Mouse (Mus musculus): ENCODE measurements around the gene Mustn1. TPM values are rescaled to one million over a fixed set of nuclear protein-coding genes. Genes with fewer than 3 reads are reported as not detected.

Gene Mustn1
- polyA plus RNA-seq, 2 experiments from 2014 or later: 0.26 to 1.0 TPM

GRCm38 (mm10) chr14:30880251-30880650, 1.3 kb downstream of the Mustn1 start:
- no peak for ATAC-seq

- ATAC-seq: no peak
These were observed 2.1 kb downstream of the Mustn1 start for GRCm38 (mm10) chr14:30880811-30881717.

DNA sequence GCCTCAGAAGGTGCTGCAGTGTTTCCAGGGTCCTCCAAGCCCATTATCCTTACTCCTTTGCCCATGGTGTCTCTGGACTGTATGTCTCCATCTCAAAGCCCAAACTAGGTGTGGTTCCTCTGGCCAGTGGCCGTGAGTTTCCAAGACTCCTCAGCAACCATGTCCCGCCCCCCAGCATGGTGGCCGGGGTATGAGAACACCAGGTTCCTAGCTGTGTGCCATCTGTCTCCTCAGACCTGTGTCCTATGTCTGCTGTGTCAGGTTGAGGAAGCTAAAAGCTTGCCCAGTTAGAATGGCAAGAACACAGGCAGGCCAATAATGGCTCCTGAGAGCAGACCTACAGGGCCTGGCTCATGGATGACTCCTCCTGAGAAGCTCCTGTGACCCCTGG, 2.7 kb downstream of the Mustn1 start:
- ATAC-seq: no peak

GRCm38 (mm10) chr14:30885298-30885697, 6.3 kb downstream of the Mustn1 start:
- ATAC-seq: no peak

DNA sequence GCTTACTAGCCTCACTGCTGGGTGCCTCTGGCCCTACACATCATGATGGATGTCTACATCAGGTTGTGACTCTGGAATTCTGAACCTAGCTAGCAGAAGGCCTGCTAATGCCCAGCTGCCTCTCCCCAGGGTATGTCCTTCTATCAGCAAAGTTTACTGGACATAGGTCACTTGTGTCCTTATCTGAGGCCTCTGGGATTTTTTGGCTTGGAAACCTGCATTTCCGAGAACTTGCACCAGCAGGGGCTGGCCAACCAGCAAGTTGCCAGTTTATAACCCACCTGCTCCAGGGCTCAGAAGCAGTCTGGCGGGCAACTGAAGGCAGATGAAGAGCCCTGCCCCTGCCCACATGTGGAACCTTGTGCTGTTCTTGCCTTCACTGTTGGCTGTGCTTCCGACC, 7.2 kb downstream of the Mustn1 start, which contains the start of gene Itih4:
Itih4 (plus strand) TSS at position 273 of the 400 bp plus-strand sequence.
- ATAC-seq: no peak

DNA sequence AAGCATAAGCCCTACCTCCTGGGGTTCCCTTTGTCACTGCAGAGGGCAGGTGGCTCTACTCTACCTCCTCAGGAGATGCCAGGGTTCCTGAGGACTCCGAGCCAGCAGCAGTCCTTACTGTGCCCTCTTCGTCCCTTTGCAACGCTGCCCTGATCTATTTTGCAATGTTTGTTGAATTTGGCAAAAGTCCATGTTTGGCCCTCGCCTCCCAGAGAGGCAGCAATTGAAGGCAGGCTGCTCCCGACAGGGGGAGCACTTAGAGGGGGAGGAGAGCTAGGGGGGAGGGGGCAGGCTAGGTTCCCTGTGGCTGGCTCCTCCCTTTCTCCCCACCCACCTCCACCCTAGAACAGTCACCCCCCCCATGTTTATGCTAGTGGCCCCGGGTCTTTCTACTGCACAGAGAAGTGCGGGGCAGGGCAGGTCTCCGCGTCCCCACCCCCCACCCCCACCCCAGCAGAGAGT, 9.3 kb downstream of the Mustn1 start:
- no peak for ATAC-seq

DNA sequence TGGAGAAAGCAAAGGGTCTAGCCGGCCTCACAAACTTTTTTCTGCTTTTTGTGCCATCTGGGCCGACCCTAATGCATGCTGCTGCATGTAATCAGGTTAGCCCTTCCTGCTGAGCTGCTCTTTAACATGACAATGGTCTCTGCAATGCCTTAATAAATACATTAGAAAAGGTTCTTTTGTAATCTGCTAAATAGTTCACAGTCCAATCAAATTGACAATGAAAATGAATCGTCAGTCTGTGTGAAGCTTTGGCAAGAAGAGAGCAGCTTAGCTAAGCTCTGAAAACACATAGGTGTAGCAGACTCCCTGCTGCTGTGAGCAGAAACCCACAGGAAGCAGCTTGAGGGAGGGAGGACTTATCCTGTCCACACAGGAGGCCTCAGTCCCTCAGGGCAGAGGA, 21.0 kb downstream of the Mustn1 start:
- no peak for ATAC-seq

DNA sequence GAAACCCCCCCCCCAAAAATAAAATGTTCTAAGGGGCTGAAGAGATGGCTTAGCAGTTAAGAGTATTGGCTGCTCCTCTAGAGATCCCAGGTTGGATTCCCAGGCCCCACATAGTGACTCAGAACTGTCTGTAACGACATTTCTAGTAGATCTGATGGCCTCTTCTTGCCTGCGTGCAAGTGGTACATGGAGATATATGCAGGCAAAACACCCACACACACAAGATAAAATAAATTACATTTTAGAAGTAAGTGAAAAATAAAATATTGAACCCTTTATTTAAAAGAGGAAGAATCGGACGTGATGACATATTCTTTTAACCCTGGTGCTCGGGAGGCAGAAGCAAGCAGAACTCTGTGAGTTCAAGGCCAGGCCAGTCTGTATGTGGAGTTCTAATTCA, 23.6 kb downstream of the Mustn1 start:
- no peak for ATAC-seq

DNA sequence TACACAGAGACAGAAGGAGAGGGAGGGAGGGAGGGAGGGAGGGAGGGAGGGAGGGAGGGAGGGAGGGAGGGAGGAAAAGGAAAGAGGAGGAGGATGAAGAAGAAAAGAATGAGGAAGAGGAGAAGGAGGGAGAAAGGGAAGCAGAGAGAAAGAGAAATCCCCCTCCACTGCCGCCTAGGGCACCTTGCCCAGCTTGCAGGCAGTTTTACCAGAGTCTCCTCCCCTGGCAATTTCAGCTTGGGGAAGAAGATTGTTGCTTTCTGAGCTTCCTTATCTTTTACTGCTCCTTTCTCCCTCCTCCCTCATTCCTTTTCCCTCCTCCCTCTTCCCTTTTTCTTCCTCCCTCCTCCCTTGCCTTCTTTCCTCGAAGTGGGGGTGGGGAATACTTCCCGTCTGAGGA, 24.0 kb downstream of the Mustn1 start:
- ATAC-seq: no peak

DNA sequence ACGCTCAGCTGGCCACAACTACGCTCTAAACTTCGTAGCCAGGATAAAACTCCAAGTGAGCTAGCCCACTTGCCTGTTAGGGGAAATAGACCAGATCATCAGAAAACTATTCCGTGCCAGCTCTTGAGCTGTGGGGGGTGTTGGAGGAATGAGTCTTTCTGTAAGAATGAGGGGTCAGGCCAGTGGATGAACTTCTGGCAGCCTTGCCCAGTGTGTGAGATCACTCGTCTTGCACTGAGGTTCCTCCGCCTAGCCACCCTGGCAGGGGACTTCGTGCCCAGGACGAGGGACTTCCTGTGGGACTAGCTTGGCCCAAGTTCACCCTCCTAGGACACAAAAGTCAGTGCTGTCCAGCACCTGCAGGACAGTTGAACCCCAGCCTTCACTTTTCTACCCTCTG, 25.3 kb downstream of the Mustn1 start:
- ATAC-seq: no peak

DNA sequence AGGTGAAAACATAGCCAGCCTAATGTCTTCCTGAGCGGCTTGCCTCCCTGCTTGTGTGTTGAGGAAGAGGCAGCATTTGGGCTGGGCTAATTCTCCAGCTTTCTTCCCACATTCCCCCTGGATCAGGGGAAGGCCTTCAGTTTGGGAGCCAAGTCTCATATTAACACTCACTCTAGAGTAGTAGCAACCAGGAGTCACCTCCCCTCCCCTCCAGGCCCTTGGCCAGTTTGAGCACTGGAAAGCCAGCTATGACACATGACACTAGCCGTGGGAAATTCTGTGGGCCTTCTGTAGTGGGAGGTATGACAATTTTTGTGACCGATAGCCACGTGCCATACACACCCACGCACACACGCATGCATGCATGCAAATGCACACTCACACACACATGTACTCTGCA, 27.0 kb downstream of the Mustn1 start:
- ATAC-seq: no peak

- ATAC-seq: no peak
These were observed 28.8 kb downstream of the Mustn1 start for GRCm38 (mm10) chr14:30907814-30908265.

GRCm38 (mm10) chr14:30911141-30911540, 32.1 kb downstream of the Mustn1 start:
- no peak for ATAC-seq

DNA sequence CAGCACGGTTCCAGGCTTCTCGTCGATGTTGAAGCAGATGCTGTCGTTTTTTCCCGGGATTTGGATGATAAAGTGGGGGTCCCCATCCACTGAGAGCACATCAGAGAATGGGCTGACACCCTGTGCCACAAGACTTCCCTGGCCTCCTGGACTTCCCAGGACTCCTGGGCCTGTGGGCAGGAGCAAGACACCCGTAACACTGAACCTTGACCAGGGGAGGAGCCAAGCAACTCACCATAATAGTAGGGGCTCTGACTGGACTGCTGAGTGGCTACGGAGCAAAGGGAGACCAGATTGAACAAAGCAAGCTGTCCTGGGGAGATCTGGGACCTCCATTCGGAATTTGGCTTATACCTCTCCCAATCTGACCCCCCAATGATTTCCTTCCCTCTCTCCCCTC, 33.6 kb downstream of the Mustn1 start:
- ATAC-seq: no peak

DNA sequence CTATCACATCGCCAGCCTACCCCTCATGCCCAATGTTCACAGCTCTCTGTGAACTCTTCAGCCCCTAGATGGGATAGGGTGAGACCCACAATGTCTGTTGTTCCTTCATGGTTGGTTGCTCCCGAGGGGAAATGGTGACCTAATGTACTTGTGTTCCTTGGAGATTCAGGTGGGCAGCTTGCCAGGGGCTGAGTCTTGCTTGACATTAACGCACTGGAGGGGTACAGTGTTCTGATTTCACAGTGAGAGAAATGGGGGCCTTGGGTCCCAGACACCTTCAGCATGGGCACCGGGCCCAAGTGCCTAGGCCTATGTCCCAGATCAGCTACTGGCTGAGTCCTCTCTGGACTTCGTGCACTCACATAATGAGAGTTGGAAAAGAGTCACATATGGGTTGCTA, 34.4 kb downstream of the Mustn1 start:
- ATAC-seq: no peak

DNA sequence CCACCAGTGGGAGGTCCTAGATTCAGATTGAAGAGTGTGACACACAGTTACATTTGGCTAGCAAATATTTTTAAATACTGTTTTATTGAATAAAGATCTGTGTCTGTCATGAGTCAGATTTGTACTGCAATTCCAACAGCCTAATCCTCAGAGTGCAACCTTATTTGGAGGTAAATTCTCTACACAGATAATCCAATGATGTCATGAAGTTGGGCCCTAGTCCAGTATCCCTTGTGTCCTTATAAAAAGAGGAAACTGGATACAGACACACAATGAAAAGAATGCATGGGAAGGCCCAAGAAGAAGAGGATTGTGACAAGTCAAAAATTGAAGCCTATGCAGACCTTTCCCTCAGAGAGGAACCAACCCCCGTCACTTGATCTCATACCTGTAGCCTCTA, 37.5 kb downstream of the Mustn1 start:
- ATAC-seq: no peak

DNA sequence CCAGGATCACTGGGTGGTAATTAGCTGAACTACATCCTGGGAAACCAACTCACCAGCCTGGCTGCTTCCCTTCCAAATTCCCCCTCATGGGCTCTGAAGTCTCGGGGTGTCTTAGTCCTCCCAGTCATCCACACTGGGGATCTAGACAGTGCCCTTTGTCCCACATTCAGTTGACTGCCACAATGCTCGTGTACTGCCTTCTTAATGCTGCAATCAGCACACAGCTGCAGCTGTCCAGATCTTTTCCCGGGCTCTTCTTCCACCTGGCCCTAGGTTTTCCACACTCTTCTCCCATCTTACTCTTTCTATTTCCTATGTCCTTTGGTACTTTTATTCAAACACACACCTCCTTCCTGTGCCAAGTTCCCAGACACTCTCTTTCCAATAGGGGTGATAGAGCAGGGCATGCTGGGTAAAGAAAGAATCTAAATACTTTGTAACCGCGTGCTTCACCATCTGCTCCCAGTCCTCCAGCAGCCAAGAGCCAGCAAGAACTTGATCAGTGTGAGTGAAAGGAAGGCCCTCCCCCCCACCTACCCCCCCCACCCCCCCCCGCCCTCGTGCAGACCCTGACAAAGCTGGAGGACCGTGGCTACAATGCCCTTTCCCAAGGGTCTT, 43.2 kb downstream of the Mustn1 start:
- no peak for ATAC-seq

- ATAC-seq: no peak
These were observed 44.5 kb downstream of the Mustn1 start, which contains the start of gene Itih3 for GRCm38 (mm10) chr14:30923375-30924105. Gene Itih3, minus strand, starts transcription at chr14:30923760.

GRCm38 (mm10) chr14:30925492-30925891, 46.5 kb downstream of the Mustn1 start:
- ATAC-seq: no peak

- no peak for ATAC-seq
These were observed 51.4 kb downstream of the Mustn1 start for GRCm38 (mm10) chr14:30930386-30930785.
